Mouse (Mus musculus) CH12.LX (cell line): ENCODE results near the gene Gp9. TPM values are rescaled to one million over a fixed set of nuclear protein-coding genes. Genes with fewer than 3 reads are reported as not detected.

ENCODE experiments used
- DNase-seq: peaks from one replicate; pipeline ENCODE4 v3.0.0-alpha.2; 2013; ENCODE audit errors: extremely low read depth
- H3K27ac ChIP-seq: 2 replicates; pipeline ENCODE4 v1.5.1; 2012; ENCODE audit warnings: low read depth, mild to moderate bottlenecking, control low read depth, moderate library complexity; ENCODE audit not compliant: insufficient read depth
- H3K27me3 ChIP-seq: replicated peaks from 2 replicates; pipeline ENCODE3; 2012; ENCODE audit warnings: inconsistent platforms
- H3K36me3 ChIP-seq, 2 experiments: replicated peaks in 1 of 2; 2 replicates each; pipeline versions ENCODE3 to v1.6.1; 2012; ENCODE audit warnings: inconsistent platforms in 1 of 2, low read length in 1 of 2, mild to moderate bottlenecking in 1 of 2, mixed read lengths in 1 of 2, moderate library complexity in 1 of 2; ENCODE audit not compliant: control insufficient read depth in 1 of 2, insufficient read depth in 1 of 2
- H3K4me1 ChIP-seq, 2 experiments: 2 replicates each; pipeline ENCODE4 v1.6.1; 2012; ENCODE audit warnings: inconsistent platforms in 1 of 2, moderate library complexity in 1 of 2; ENCODE audit not compliant: insufficient read depth in 2 of 2, control insufficient read depth in 1 of 2
- H3K4me2 ChIP-seq: 2 replicates; pipeline ENCODE4 v1.6.1; 2012; ENCODE audit warnings: low read depth, mild to moderate bottlenecking, control low read depth; ENCODE audit not compliant: poor library complexity, insufficient read depth, severe bottlenecking
- H3K4me3 ChIP-seq, 3 experiments: fragments of 150-350 bp in 1 of 3; sonication (generic) in 1 of 3; replicated peaks in 1 of 3; 2 replicates each; pipeline versions ENCODE3 to v1.5.1; 2011 to 2012; ENCODE audit warnings: low read depth in 2 of 3, low read length in 2 of 3, mild to moderate bottlenecking in 2 of 3, moderate library complexity in 2 of 3, control low read depth in 1 of 3, improper control_type of control experiment in 1 of 3, inconsistent platforms in 1 of 3, mixed read lengths in 1 of 3; ENCODE audit not compliant: poor library complexity in 1 of 3
- H3K79me2 ChIP-seq: replicated peaks from 2 replicates; pipeline ENCODE4 v1.6.1; 2012; ENCODE audit warnings: mild to moderate bottlenecking, moderate library complexity; ENCODE audit not compliant: control insufficient read depth, poor library complexity, insufficient read depth, severe bottlenecking; ENCODE audit errors: extremely low read depth
- H3K9ac ChIP-seq: 2 replicates; pipeline ENCODE4 v1.6.1; 2012; ENCODE audit warnings: low read depth, mild to moderate bottlenecking, control low read depth, moderate library complexity; ENCODE audit not compliant: insufficient read depth
- H3K9me3 ChIP-seq: replicated peaks from 2 replicates; pipeline ENCODE3; 2012; ENCODE audit warnings: low read length, inconsistent platforms, mixed read lengths
- CHD2 ChIP-seq: IDR thresholded peaks from 2 replicates; pipeline ENCODE4 v1.6.1; 2011; ENCODE audit warnings: low read length, improper control_type of control experiment
- CTCF ChIP-seq, 2 experiments: IDR thresholded peaks in 1 of 2; conservative IDR thresholded peaks in 1 of 2; 2 replicates each; pipeline ENCODE4 v1.5.1; 2011 to 2012; ENCODE audit warnings: low read depth in 2 of 2, low read length in 2 of 2, improper control_type of control experiment in 1 of 2, inconsistent platforms in 1 of 2, mild to moderate bottlenecking in 1 of 2, moderate library complexity in 1 of 2
- IRF4 ChIP-seq: IDR thresholded peaks from 2 replicates; pipeline ENCODE4 v1.6.1; 2014; ENCODE audit warnings: low read depth, mild to moderate bottlenecking, inconsistent platforms, low read length, improper control_type of control experiment
- MAX ChIP-seq: IDR thresholded peaks from 2 replicates; pipeline ENCODE4 v1.6.1; 2011; ENCODE audit warnings: low read length, improper control_type of control experiment
- MAZ ChIP-seq: IDR thresholded peaks from 2 replicates; pipeline ENCODE4 v1.6.1; 2012; ENCODE audit warnings: low read depth, mild to moderate bottlenecking, inconsistent platforms, low read length, improper control_type of control experiment, moderate library complexity
- MEF2A ChIP-seq: IDR thresholded peaks from 2 replicates; pipeline ENCODE4 v1.6.1; 2014; ENCODE audit warnings: low read depth, mild to moderate bottlenecking, inconsistent platforms, low read length, improper control_type of control experiment, borderline replicate concordance
- MXI1 ChIP-seq: IDR thresholded peaks from 2 replicates; pipeline ENCODE4 v1.6.1; 2011; ENCODE audit warnings: mild to moderate bottlenecking, low read depth, low read length, improper control_type of control experiment
- PAX5 ChIP-seq: IDR thresholded peaks from 2 replicates; pipeline ENCODE4 v1.6.1; 2012; ENCODE audit warnings: low read length, inconsistent platforms, mixed read lengths
- POLR2AphosphoS2 ChIP-seq: IDR thresholded peaks from 2 replicates; pipeline ENCODE4 v1.6.1; 2011; ENCODE audit warnings: low read depth, low read length, improper control_type of control experiment
- RAD21 ChIP-seq: IDR thresholded peaks from 2 replicates; pipeline ENCODE4 v1.6.1; 2011; ENCODE audit warnings: low read depth, mild to moderate bottlenecking, low read length, improper control_type of control experiment, moderate library complexity
- SIN3A ChIP-seq: IDR thresholded peaks from 2 replicates; pipeline ENCODE4 v1.6.1; 2012; ENCODE audit warnings: low read length, improper control_type of control experiment, inconsistent platforms
- TBP ChIP-seq: conservative IDR thresholded peaks from 2 replicates; pipeline ENCODE4 v1.6.1; 2011; ENCODE audit warnings: low read depth, low read length, improper control_type of control experiment
- TCF12 ChIP-seq: IDR thresholded peaks from 2 replicates; pipeline ENCODE4 v1.6.1; 2014; ENCODE audit warnings: low read depth, mild to moderate bottlenecking, inconsistent platforms, low read length, improper control_type of control experiment
- USF1 ChIP-seq: IDR thresholded peaks from 2 replicates; pipeline ENCODE4 v1.6.1; 2014; ENCODE audit warnings: low read depth, mild to moderate bottlenecking, inconsistent platforms, low read length, improper control_type of control experiment
- USF2 ChIP-seq: conservative IDR thresholded peaks from 2 replicates; pipeline ENCODE4 v1.6.1; 2011; ENCODE audit warnings: low read depth, low read length, improper control_type of control experiment
- ZC3H11A ChIP-seq: IDR thresholded peaks from 2 replicates; pipeline ENCODE4 v1.6.1; 2012; ENCODE audit warnings: low read depth, mild to moderate bottlenecking, inconsistent platforms, low read length, improper control_type of control experiment
- ZMIZ1 ChIP-seq: IDR thresholded peaks from 2 replicates; pipeline ENCODE4 v1.6.1; 2012; ENCODE audit warnings: low read depth, mild to moderate bottlenecking, inconsistent platforms, low read length, improper control_type of control experiment
- ZNF384 ChIP-seq: IDR thresholded peaks from 2 replicates; pipeline ENCODE4 v1.6.1; 2012; ENCODE audit warnings: low read depth, low read length, improper control_type of control experiment, inconsistent platforms
- dilution Hi-C: fragments of 300-500 bp; cut with MboI; formaldehyde crosslinking; loops from 2 replicates; pipeline ENCODE4 v1.14.3; 2020; ENCODE audit warnings: low sequenced_read_pairs; ENCODE audit not compliant: extremely low pct_unique_long_range_greater_than_20kb, extremely low pct_ligation_motif_present
- in situ Hi-C: fragments of 300-500 bp; cut with MboI; formaldehyde crosslinking; loops from 3 replicates; pipeline ENCODE4 v1.14.3; 2019; ENCODE audit warnings: low sequenced_read_pairs, low pct_ligation_motif_present, low pct_unique_long_range_greater_than_20kb, mixed read lengths
- polyA plus RNA-seq: library from polyadenylated mRNA; unstranded; fragments of >175 nt; gene quantifications from 2 replicates; pipeline ENCODE4 v1.2.1, GENCODE M21; 2012; ENCODE audit warnings: low read depth; ENCODE audit not compliant: insufficient read length
- total RNA-seq, 2 experiments: library from RNA; depleted of rRNA; stranded (reverse); fragments of 300-350 nt in 1 of 2; fragments of >200 nt in 1 of 2; gene quantifications; 2 replicates each; pipeline ENCODE4 v1.2.3; 2012 to 2014

The Gp9 gene
- total and polyA plus RNA-seq, 3 experiments: not detected

- Histone ChIP-seq H3K27ac (no peak overlapping the region), H3K9ac (no peak overlapping the region), H3K27me3 (peaks cover 5% of the 10 kb centered on the region), H3K4me2 (no peak overlapping the region), H3K9me3 (no peaks in the 10 kb centered on the region), H3K36me3 (no peaks in the 10 kb centered on the region), H3K4me1 (peaks cover 13 to 37% of the 10 kb centered on the region in 2 experiments), H3K79me2 (no peaks in the 10 kb centered on the region), H3K4me3 (no peak overlapping the region)
- DNase-seq: no peak
- dilution Hi-C loops: no loop called here
- in situ Hi-C loops: no loop called here
- TF ChIP-seq MXI1: no peak
- TF ChIP-seq MEF2A: no peak
- no peak for TF ChIP-seq CHD2
- TF ChIP-seq MAX: no peak
Measured at GRCm38 (mm10) chr6:87755196-87755595, 22.7 kb upstream of the Gp9 start.

GRCm38 (mm10) chr6:87756896-87757295, 21.0 kb upstream of the Gp9 start:
- Histone ChIP-seq H3K27ac (no peak overlapping the region), H3K4me2 (no peak overlapping the region), H3K4me3 (no peak overlapping the region), H3K4me1 (peaks cover 13 to 31% of the 10 kb centered on the region in 2 experiments), H3K27me3 (peaks cover 3% of the 10 kb centered on the region), H3K9ac (no peak overlapping the region), H3K79me2 (no peaks in the 10 kb centered on the region), H3K9me3 (no peaks in the 10 kb centered on the region), H3K36me3 (no peaks in the 10 kb centered on the region)
- in situ Hi-C loops: no loop called here
- dilution Hi-C loops: no loop called here
- no peak for TF ChIP-seq TBP
- TF ChIP-seq IRF4: no peak
- TF ChIP-seq PAX5: no peak
- TF ChIP-seq ZNF384: no peak
- TF ChIP-seq ZMIZ1: no peak
- no peak for TF ChIP-seq USF2
- TF ChIP-seq MAZ: no peak
- no peak for DNase-seq

- in situ Hi-C loops: no loop called here
- TF ChIP-seq POLR2AphosphoS2: no peak
- TF ChIP-seq ZC3H11A: no peak
- TF ChIP-seq TBP: no peak
- TF ChIP-seq CHD2: no peak
- no peak for TF ChIP-seq MEF2A
- TF ChIP-seq SIN3A: no peak
- TF ChIP-seq TCF12: no peak
- TF ChIP-seq CTCF (conservative IDR thresholded peaks at IDR 0.05 in 1 of 2, IDR thresholded peaks at IDR 0.05 in 1 of 2; ENCODE audit: low read depth in 2 of 2, low read length in 2 of 2): no peak
- TF ChIP-seq RAD21: no peak
- TF ChIP-seq USF1: no peak
- TF ChIP-seq, all 38 proteins: peak for 0
Measured at GRCm38 (mm10) chr6:87759404-87759803, 18.5 kb upstream of the Gp9 start.

More at GRCm38 (mm10) chr6:87759404-87759803, 18.5 kb upstream of the Gp9 start:
- Histone ChIP-seq H3K9ac (no peak overlapping the region), H3K9me3 (no peaks in the 10 kb centered on the region), H3K4me3 (no peak overlapping the region), H3K4me2 (no peak overlapping the region), H3K4me1 (peaks cover 7 to 21% of the 10 kb centered on the region in 2 experiments), H3K27me3 (peaks cover 3% of the 10 kb centered on the region), H3K79me2 (no peaks in the 10 kb centered on the region), H3K27ac (no peak overlapping the region), H3K36me3 (no peaks in the 10 kb centered on the region)
- dilution Hi-C loops: no loop called here
- DNase-seq: no peak
